Mouse (Mus musculus): ENCODE data around the gene Pof1b.

- TF ChIP-seq BHLHE40 (IDR thresholded peaks at IDR 0.05; ENCODE audit: low read depth, low read length) (no peak), POLR2AphosphoS2 (IDR thresholded peaks at IDR 0.05; ENCODE audit: low read depth, low read length) (no peak), UBTF (IDR thresholded peaks at IDR 0.05; ENCODE audit: low read depth, low read length) (no peak), EP300 (IDR thresholded peaks at IDR 0.05; ENCODE audit: low read length) (no peak)
Measured at GRCm38 (mm10) chrX:112680605-112681004, 17.8 kb downstream of the Pof1b start.
